Mouse (Mus musculus) midbrain, embryonic 12.5 days (tissue): ENCODE data around the gene Mindy4. TPM values are rescaled to one million over a fixed set of nuclear protein-coding genes. Genes with fewer than 3 reads are reported as not detected.

Experiments used
- ATAC-seq: fragments of 200-750 bp; cut with Nextera tagmentation; 2 replicates; pipeline ENCODE4 v1.8.0; 2017; ENCODE audit warnings: low read depth, moderate TSS enrichment, moderate library complexity; ENCODE audit not compliant: low FRiP score
- H3K27ac ChIP-seq: fragments of 300-500 bp; sonication (generic); replicated peaks from 2 replicates; pipeline ENCODE4 v1.5.1; 2016; ENCODE audit warnings: mild to moderate bottlenecking
- H3K27me3 ChIP-seq: fragments of 300-500 bp; sonication (generic); 2 replicates; pipeline ENCODE4 v1.6.1; 2016; ENCODE audit warnings: mild to moderate bottlenecking
- H3K36me3 ChIP-seq: fragments of 300-500 bp; sonication (generic); 2 replicates; pipeline ENCODE4 v1.6.1; 2016
- H3K4me1 ChIP-seq: fragments of 300-500 bp; sonication (generic); 2 replicates; pipeline ENCODE4 v1.6.1; 2016
- H3K4me2 ChIP-seq: fragments of 300-500 bp; sonication (generic); replicated peaks from 2 replicates; pipeline ENCODE4 v1.6.1; 2016; ENCODE audit warnings: mild to moderate bottlenecking, moderate library complexity
- H3K4me3 ChIP-seq: fragments of 300-500 bp; sonication (generic); 2 replicates; pipeline ENCODE4 v1.5.1; 2016; ENCODE audit warnings: mild to moderate bottlenecking
- H3K9ac ChIP-seq: fragments of 300-500 bp; sonication (generic); replicated peaks from 2 replicates; pipeline ENCODE4 v1.6.1; 2016; ENCODE audit warnings: mild to moderate bottlenecking, moderate library complexity
- H3K9me3 ChIP-seq: fragments of 300-500 bp; sonication (generic); 2 replicates; pipeline ENCODE4 v1.6.1; 2016; ENCODE audit warnings: mild to moderate bottlenecking
- WGBS: fragments of 180-500 bp; shearing (Covaris S2); methylation state at CpG from one replicate; pipeline ENCODE4 v1.1.7; 2016; 5-methylcytosine and 5-hydroxymethylcytosine counted together
- polyA plus RNA-seq: library from polyadenylated mRNA; unstranded; fragments of >200 nt; fragmentation: Nextera tagmentation; extraction: Ambion mirVana; gene quantifications from 2 replicates; pipeline ENCODE4 v1.2.1, GENCODE M21; 2016

The Mindy4 gene
- polyA plus RNA-seq, 1 experiment from 2014 or later = 17.6 TPM

GRCm38 (mm10) chr6:55245680-55246079 is 42.5 kb downstream of the Mindy4 start:
- 92% methylated on average over 8 of the region's 8 CpGs for WGBS
- no peak overlapping the region for H3K9ac ChIP-seq
- no peaks in the 10 kb centered on the region for H3K4me1 ChIP-seq
- ATAC-seq = no peak
- H3K36me3 ChIP-seq = 0 out of 2 replicates have a peak, but pooled peaks cover 7% of the 10 kb centered on the region
- H3K4me3 ChIP-seq = no peak overlapping the region
- H3K27ac ChIP-seq = no peak overlapping the region
- no peaks in the 10 kb centered on the region for H3K9me3 ChIP-seq
- no peak overlapping the region for H3K4me2 ChIP-seq
- no peaks in the 10 kb centered on the region for H3K27me3 ChIP-seq

- Histone ChIP-seq H3K9me3 (no peaks in the 10 kb centered on the region), H3K27me3 (no peaks in the 10 kb centered on the region), H3K4me1 (no peaks in the 10 kb centered on the region), H3K27ac (no peak overlapping the region), H3K4me3 (no peak overlapping the region), H3K4me2 (no peak overlapping the region), H3K36me3 (0 out of 2 replicates have a peak, but pooled peaks cover 7% of the 10 kb centered on the region), H3K9ac (no peak overlapping the region)
- 92% methylated on average over 7 of the region's 7 CpGs for WGBS
- ATAC-seq = no peak
These were observed 43.3 kb downstream of the Mindy4 start for GRCm38 (mm10) chr6:55246441-55246840.

- Histone ChIP-seq H3K4me1 (no peaks in the 10 kb centered on the region), H3K9me3 (no peaks in the 10 kb centered on the region), H3K27me3 (no peaks in the 10 kb centered on the region), H3K4me3 (no peak overlapping the region), H3K27ac (no peak overlapping the region), H3K36me3 (0 out of 2 replicates have a peak, but pooled peaks cover 7% of the 10 kb centered on the region), H3K9ac (no peak overlapping the region), H3K4me2 (no peak overlapping the region)
- ATAC-seq = no peak
- 92% methylated on average over 12 of the region's 12 CpGs for WGBS
These were observed 43.8 kb downstream of the Mindy4 start for GRCm38 (mm10) chr6:55246911-55247438.

GRCm38 (mm10) chr6:55249263-55249662 is 46.1 kb downstream of the Mindy4 start:
- no peaks in the 10 kb centered on the region for H3K4me1 ChIP-seq
- ATAC-seq = no peak
- H3K27ac ChIP-seq = no peak overlapping the region
- 0 out of 2 replicates have a peak, but pooled peaks cover 7% of the 10 kb centered on the region for H3K36me3 ChIP-seq
- no peaks in the 10 kb centered on the region for H3K27me3 ChIP-seq
- 92% methylated on average over 9 of the region's 9 CpGs for WGBS
- no peak overlapping the region for H3K4me3 ChIP-seq
- no peak overlapping the region for H3K9ac ChIP-seq
- H3K9me3 ChIP-seq = no peaks in the 10 kb centered on the region
- H3K4me2 ChIP-seq = no peak overlapping the region

- Histone ChIP-seq H3K4me2 (no peak overlapping the region), H3K27ac (no peak overlapping the region), H3K4me1 (no peaks in the 10 kb centered on the region), H3K9me3 (no peaks in the 10 kb centered on the region), H3K36me3 (0 out of 2 replicates have a peak, but pooled peaks cover 9% of the 10 kb centered on the region), H3K27me3 (no peaks in the 10 kb centered on the region), H3K9ac (no peak overlapping the region), H3K4me3 (no peak overlapping the region)
- ATAC-seq = no peak
- 88% methylated on average over 11 of the region's 11 CpGs for WGBS
These were observed 47.6 kb downstream of the Mindy4 start for GRCm38 (mm10) chr6:55250809-55251208.

- Histone ChIP-seq H3K27ac (no peak overlapping the region), H3K4me3 (no peak overlapping the region), H3K36me3 (0 out of 2 replicates have a peak, but pooled peaks cover 8% of the 10 kb centered on the region), H3K9ac (no peak overlapping the region), H3K27me3 (no peaks in the 10 kb centered on the region), H3K4me1 (no peaks in the 10 kb centered on the region), H3K4me2 (no peak overlapping the region), H3K9me3 (no peaks in the 10 kb centered on the region)
- ATAC-seq = no peak
- WGBS = 87% methylated on average over 7 of the region's 7 CpGs
These were observed 48.4 kb downstream of the Mindy4 start for GRCm38 (mm10) chr6:55251596-55251995.

- Histone ChIP-seq H3K27me3 (no peaks in the 10 kb centered on the region), H3K27ac (no peak overlapping the region), H3K9ac (no peak overlapping the region), H3K4me2 (no peak overlapping the region), H3K4me3 (no peak overlapping the region), H3K4me1 (no peaks in the 10 kb centered on the region), H3K9me3 (no peaks in the 10 kb centered on the region), H3K36me3 (0 out of 2 replicates have a peak, but pooled peaks cover 8% of the 10 kb centered on the region)
- 64% methylated on average over 8 of the region's 8 CpGs for WGBS
- no peak for ATAC-seq
These were observed 49.6 kb downstream of the Mindy4 start for GRCm38 (mm10) chr6:55252731-55253247.

- H3K4me2 ChIP-seq = no peak overlapping the region
- no peaks in the 10 kb centered on the region for H3K9me3 ChIP-seq
- H3K4me3 ChIP-seq = no peak overlapping the region
- H3K27ac ChIP-seq = no peak overlapping the region
- H3K36me3 ChIP-seq = 0 out of 2 replicates have a peak, but pooled peaks cover 9% of the 10 kb centered on the region
- no peak for ATAC-seq
- 89% methylated on average over 13 of the region's 13 CpGs for WGBS
- no peaks in the 10 kb centered on the region for H3K27me3 ChIP-seq
- no peak overlapping the region for H3K9ac ChIP-seq
- H3K4me1 ChIP-seq = no peaks in the 10 kb centered on the region
These were observed 53.5 kb downstream of the Mindy4 start for GRCm38 (mm10) chr6:55256500-55257191.

- whole genome bisulfite sequencing = 96% methylated on average over 7 of the region's 7 CpGs
- Histone ChIP-seq H3K36me3 (0 out of 2 replicates have a peak, but pooled peaks cover 9% of the 10 kb centered on the region), H3K9me3 (no peaks in the 10 kb centered on the region), H3K4me1 (no peaks in the 10 kb centered on the region), H3K9ac (no peak overlapping the region), H3K4me3 (no peak overlapping the region), H3K27me3 (no peaks in the 10 kb centered on the region), H3K27ac (no peak overlapping the region), H3K4me2 (no peak overlapping the region)
- ATAC-seq = no peak
These were observed 54.1 kb downstream of the Mindy4 start for GRCm38 (mm10) chr6:55257246-55257645.

- H3K27ac ChIP-seq = no peak overlapping the region
- H3K9ac ChIP-seq = no peak overlapping the region
- H3K4me2 ChIP-seq = no peak overlapping the region
- 82% methylated on average over 14 of the region's 14 CpGs for WGBS
- no peaks in the 10 kb centered on the region for H3K4me1 ChIP-seq
- no peaks in the 10 kb centered on the region for H3K9me3 ChIP-seq
- peaks cover 19% of the 10 kb centered on the region for H3K36me3 ChIP-seq
- no peak for ATAC-seq
- H3K4me3 ChIP-seq = no peak overlapping the region
- no peaks in the 10 kb centered on the region for H3K27me3 ChIP-seq
These were observed 55.5 kb downstream of the Mindy4 start for GRCm38 (mm10) chr6:55258428-55259325.

- Histone ChIP-seq H3K27ac (no peak overlapping the region), H3K4me1 (no peaks in the 10 kb centered on the region), H3K9ac (no peak overlapping the region), H3K4me3 (no peak overlapping the region), H3K36me3 (peaks cover 25% of the 10 kb centered on the region), H3K27me3 (no peaks in the 10 kb centered on the region), H3K9me3 (no peaks in the 10 kb centered on the region), H3K4me2 (no peak overlapping the region)
- 94% methylated on average over 12 of the region's 12 CpGs for WGBS
- no peak for ATAC-seq
These were observed 59.0 kb downstream of the Mindy4 start for GRCm38 (mm10) chr6:55262161-55262560.
